Comparison of ENCODE assay signal across 25 mouse cellular contexts in genomic region chr10:27828346-27828745, GRCm38 (mm10).
DNase-seq lines count a peak whose midpoint lies in the region; ATAC-seq and TF ChIP-seq lines count a peak whose summit lies in the region.
"Had no signal": no experiment of that assay in that cellular context is flagged by ENCODE, and none has a peak within 500 bp of the region (broad histone marks: within the 10 kb centered on the region; RNA-seq: fewer than 3 reads in every experiment).

No protein-coding gene starts in this region.

- H3K4me3 ChIP-seq in kidney, postnatal 0 days (replicated peaks; ENCODE audit: low read depth, low read length) = no peak overlapping the region
- H3K4me3 ChIP-seq: embryonic facial prominence, embryonic 10.5 days; embryonic facial prominence, embryonic 12.5 days; erythroblast, embryonic 14.5 days; forebrain, embryonic 10.5 days; forebrain, embryonic 12.5 days had no signal

- H3K4me2 ChIP-seq in kidney, postnatal 0 days (ENCODE audit: low read length) = no peak overlapping the region
- H3K4me2 ChIP-seq: embryonic facial prominence, embryonic 12.5 days; forebrain, embryonic 12.5 days had no signal

- ATAC-seq in kidney, postnatal 0 days (replicated peaks; ENCODE audit: low FRiP score, low read depth) = no peak
- ATAC-seq: CD4-positive, CD25-positive, alpha-beta regulatory T cell, adult 4 months; forebrain, embryonic 14.5 days; forebrain, embryonic 16.5 days had no signal

- DNase-seq in kidney, postnatal 0 days (ENCODE audit: low spot score) = peak; percentile 36
- no peak for DNase-seq in kidney, adult 9 months
- peak; percentile 6 for DNase-seq in 3134 (ENCODE audit: extremely low read depth, insufficient read length, low spot score)
- DNase-seq in NIH3T3 (ENCODE audit: low read depth) = peak; percentile 52
- DNase-seq in right cerebral cortex, adult 18-20 months = no peak
- no peak for DNase-seq in adipocyte (ENCODE audit: low spot score)
- DNase-seq: adrenal gland, adult 8-10 months; adrenal gland, postnatal 14 days; adrenal gland, postnatal 36 days; B cell, adult 2 months; cerebellum, adult 11-12 months; cerebellum, adult 2 months; cerebellum, adult 9-10 months; cerebellum, postnatal 10 days; cerebellum, postnatal 25 days had no signal

- no peaks in the 10 kb centered on the region for H3K4me1 ChIP-seq in kidney, postnatal 0 days (replicated peaks; ENCODE audit: insufficient read depth, low read length)
- H3K4me1 ChIP-seq: embryonic facial prominence, embryonic 10.5 days; embryonic facial prominence, embryonic 12.5 days; forebrain, embryonic 10.5 days; forebrain, embryonic 12.5 days had no signal

- no peaks in the 10 kb centered on the region for H3K27me3 ChIP-seq in kidney, postnatal 0 days (ENCODE audit: insufficient read depth, low read length)
- H3K27me3 ChIP-seq: CH12.LX; embryonic facial prominence, embryonic 12.5 days; forebrain, embryonic 12.5 days had no signal

- no peak overlapping the region for H3K9ac ChIP-seq in kidney, postnatal 0 days (ENCODE audit: low read depth, low read length)
- H3K9ac ChIP-seq: embryonic facial prominence, embryonic 12.5 days; forebrain, embryonic 12.5 days had no signal

- H3K9me3 ChIP-seq in kidney, postnatal 0 days (replicated peaks; ENCODE audit: low read length) = no peaks in the 10 kb centered on the region
- H3K9me3 ChIP-seq: embryonic facial prominence, embryonic 10.5 days; embryonic facial prominence, embryonic 12.5 days; forebrain, embryonic 10.5 days; forebrain, embryonic 12.5 days; G1E had no signal

- no peaks in the 10 kb centered on the region for H3K36me3 ChIP-seq in kidney, postnatal 0 days (ENCODE audit: insufficient read depth, low read length)
- H3K36me3 ChIP-seq: embryonic facial prominence, embryonic 10.5 days; embryonic facial prominence, embryonic 12.5 days; forebrain, embryonic 10.5 days; forebrain, embryonic 12.5 days; G1E had no signal

- TF ChIP-seq CTCF in kidney, postnatal 0 days (IDR thresholded peaks at IDR 0.05; ENCODE audit: low read depth) = no peak

- no peak overlapping the region for H3K27ac ChIP-seq in kidney, postnatal 0 days
- H3K27ac ChIP-seq: embryonic facial prominence, embryonic 10.5 days; embryonic facial prominence, embryonic 12.5 days; forebrain, embryonic 10.5 days; forebrain, embryonic 12.5 days had no signal

- 70% methylated on average over 1 of the region's 1 CpGs for WGBS in kidney, postnatal 0 days

Comparison
In these comparisons a context has a peak if more than half of its experiments do, and no peak if none do; other contexts are left out.
1. DNase-seq: peak in kidney, postnatal 0 days (single experiment), 3134 (single experiment) and NIH3T3 (single experiment); none in kidney, adult 9 months (single experiment), right cerebral cortex, adult 18-20 months (single experiment) and adipocyte (single experiment).